Mouse (Mus musculus): ENCODE results near the gene Mgrn1. TPM values are rescaled to one million over a fixed set of nuclear protein-coding genes. Genes with fewer than 3 reads are reported as not detected.

Gene Mgrn1
- polyA plus RNA-seq, 1 experiment from 2014 or later = 85.9 TPM

DNA sequence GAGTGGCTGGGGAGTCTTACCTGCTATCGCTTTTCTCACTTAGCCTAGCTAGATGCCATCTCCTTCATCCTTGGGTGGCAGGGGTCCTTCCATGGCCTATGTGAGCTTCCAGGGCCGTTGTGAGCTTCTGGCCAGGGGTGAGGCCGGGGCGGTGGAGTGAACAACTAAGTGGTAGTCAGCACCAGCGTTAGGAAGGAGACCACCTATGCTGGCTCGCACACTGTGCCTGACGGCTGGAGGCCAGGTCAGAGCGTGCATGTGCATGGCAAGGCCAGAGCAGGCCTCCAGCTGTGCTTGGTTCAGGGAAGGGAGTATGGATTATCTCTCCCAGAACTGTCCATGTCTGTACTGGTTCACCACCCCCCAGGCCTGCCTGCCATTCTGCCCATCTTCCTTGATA lies 22.3 kb upstream of the Mgrn1 start:
- WGBS = 84% methylated on average over 8 of the region's 8 CpGs
- Histone ChIP-seq H3K27me3 (no peaks in the 10 kb centered on the region), H3K9ac (no peak overlapping the region), H3K27ac (no peak overlapping the region), H3K4me1 (peaks cover 21% of the 10 kb centered on the region), H3K4me2 (no peak overlapping the region), H3K4me3 (no peak overlapping the region), H3K9me3 (no peaks in the 10 kb centered on the region), H3K36me3 (no peaks in the 10 kb centered on the region)
- ATAC-seq (ENCODE audit: insufficient number of reproducible peaks, low FRiP score, low TSS enrichment, low read depth) = no peak

DNA sequence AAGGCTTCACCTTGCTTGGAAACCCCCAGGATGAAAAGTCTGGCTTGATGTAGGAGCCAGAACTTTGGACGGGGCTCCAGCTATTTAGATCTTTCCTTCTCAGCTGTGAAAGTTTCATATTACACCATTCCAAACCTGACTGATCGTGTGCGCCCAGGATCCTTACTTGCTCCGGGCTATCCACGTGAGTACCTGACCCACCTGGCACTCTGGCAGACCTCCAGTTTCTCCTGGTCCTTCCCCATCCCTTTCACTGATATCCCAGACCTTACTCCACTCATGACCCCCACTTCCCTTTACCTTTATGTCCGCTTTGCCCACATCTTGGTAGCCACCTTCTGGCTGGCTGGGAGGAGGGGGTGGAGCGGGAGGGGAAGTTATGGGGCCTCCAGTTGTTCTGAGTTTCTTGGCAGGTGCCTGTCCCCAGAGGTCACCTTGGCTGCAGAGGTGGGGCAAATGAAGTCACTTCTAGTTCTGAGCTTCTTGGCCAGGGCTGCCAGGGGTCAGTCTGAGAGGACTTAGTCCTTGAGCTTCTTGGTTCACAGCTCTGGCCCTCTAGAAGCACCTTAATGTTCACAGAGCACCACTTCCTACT lies 19.9 kb upstream of the Mgrn1 start:
- ATAC-seq (ENCODE audit: insufficient number of reproducible peaks, low FRiP score, low TSS enrichment, low read depth) = no peak
- 36% methylated on average over 7 of the region's 7 CpGs for WGBS
- H3K27me3 ChIP-seq = no peaks in the 10 kb centered on the region
- no peaks in the 10 kb centered on the region for H3K9me3 ChIP-seq
- H3K4me1 ChIP-seq = peaks cover 21% of the 10 kb centered on the region
- no peak overlapping the region for H3K4me3 ChIP-seq
- peak overlapping the region; percentile 6; the same call in 1 of the 2 replicates for H3K27ac ChIP-seq
- no peak overlapping the region for H3K4me2 ChIP-seq
- H3K36me3 ChIP-seq = peaks cover 13% of the 10 kb centered on the region
- no peak overlapping the region for H3K9ac ChIP-seq

DNA sequence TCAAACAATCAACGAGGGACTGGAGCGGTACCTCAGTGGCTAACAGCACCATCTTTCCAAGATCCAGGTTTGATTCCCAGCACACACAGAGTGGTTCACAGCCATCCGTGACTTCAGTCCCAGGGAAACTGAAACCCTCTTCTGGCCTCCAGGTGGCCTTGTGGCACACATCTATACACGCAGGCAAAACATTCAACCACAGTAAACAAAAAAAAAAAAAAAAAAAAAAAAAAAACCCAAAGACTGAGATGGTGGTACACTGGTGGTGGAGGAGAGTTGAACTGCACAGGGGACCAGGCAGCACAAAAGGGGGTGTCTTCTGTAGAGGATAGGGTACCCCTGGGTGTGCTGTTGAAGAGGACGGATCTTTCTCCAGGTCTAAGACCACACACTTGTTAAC lies 15.6 kb upstream of the Mgrn1 start:
- H3K36me3 ChIP-seq = peaks cover 37% of the 10 kb centered on the region
- peaks cover 14% of the 10 kb centered on the region for H3K4me1 ChIP-seq
- H3K9me3 ChIP-seq = no peaks in the 10 kb centered on the region
- H3K4me2 ChIP-seq = no peak overlapping the region
- no peak for ATAC-seq (ENCODE audit: insufficient number of reproducible peaks, low FRiP score, low TSS enrichment, low read depth)
- no peaks in the 10 kb centered on the region for H3K27me3 ChIP-seq
- 89% methylated on average over 5 of the region's 5 CpGs for WGBS
- no peak overlapping the region for H3K9ac ChIP-seq
- no peak overlapping the region for H3K4me3 ChIP-seq
- no peak overlapping the region for H3K27ac ChIP-seq

DNA sequence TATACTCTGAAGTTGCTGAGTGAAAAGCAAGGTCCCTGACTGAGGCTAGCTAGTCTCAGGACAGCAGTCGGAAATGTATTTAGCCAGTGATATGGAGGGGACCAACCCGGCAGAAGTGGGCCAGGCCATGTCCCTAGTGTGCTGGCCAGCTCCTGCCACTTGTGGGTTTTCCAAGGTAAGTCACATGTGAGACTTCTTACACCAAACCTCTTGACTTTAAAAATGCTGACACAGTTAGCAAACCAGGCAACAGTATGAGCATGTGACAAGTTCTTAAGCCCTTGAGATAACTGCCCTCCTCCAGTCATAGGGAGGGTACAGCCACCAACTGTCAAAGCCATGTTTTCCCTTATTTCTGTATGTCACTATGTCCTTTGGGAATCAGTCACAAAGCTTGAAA lies 14.1 kb upstream of the Mgrn1 start:
- no peak for ATAC-seq (ENCODE audit: insufficient number of reproducible peaks, low FRiP score, low TSS enrichment, low read depth)
- Histone ChIP-seq H3K36me3 (peaks cover 49% of the 10 kb centered on the region), H3K4me3 (no peak overlapping the region), H3K4me1 (peaks cover 17% of the 10 kb centered on the region), H3K9me3 (no peaks in the 10 kb centered on the region), H3K9ac (no peak overlapping the region), H3K4me2 (no peak overlapping the region), H3K27ac (no peak overlapping the region), H3K27me3 (no peaks in the 10 kb centered on the region)
- 75% methylated on average over 2 of the region's 2 CpGs for WGBS

DNA sequence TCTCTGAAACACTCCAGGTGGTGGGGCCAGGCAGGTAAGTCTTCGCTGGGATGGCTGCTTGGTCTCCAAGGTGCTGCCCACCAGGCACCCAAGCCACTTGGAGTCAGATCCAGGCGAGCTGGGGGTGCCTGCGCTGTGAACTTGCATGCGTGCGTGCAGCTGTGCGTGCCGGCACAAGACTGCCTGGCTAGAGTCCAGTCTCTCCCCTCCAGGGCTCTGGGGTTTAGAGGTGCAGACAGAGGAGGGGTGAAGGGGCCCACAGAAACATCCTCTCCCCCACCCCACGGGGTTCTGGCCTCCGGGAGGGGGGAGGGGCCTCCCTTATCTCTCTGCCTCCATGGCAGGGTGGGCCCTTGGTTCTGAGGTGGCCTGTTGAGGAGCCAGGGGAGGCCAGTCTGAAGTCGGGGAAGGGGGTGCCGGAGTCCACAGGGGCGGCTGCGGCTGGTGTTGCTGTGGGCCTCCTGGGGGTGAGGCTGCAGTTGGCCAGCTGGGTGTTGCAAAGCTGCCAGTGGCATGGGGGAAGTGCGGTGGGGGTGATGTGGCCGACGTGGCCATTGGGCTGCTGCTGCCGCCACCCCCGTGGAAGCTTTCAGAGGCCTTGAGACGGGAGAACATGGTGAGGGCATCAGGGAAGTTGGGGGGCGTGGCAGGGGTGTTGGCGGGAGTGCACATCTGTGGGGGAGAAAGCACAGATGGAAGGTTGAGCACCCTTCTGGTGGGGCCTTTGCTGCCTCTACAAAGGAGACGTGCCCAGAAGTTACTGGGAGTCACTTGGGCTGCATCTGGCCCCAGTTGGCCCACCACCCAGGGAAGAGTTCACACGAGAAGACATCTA lies 10.6 kb upstream of the Mgrn1 start:
- no peak overlapping the region for H3K9ac ChIP-seq
- WGBS = 74% methylated on average over 23 of the region's 23 CpGs

DNA sequence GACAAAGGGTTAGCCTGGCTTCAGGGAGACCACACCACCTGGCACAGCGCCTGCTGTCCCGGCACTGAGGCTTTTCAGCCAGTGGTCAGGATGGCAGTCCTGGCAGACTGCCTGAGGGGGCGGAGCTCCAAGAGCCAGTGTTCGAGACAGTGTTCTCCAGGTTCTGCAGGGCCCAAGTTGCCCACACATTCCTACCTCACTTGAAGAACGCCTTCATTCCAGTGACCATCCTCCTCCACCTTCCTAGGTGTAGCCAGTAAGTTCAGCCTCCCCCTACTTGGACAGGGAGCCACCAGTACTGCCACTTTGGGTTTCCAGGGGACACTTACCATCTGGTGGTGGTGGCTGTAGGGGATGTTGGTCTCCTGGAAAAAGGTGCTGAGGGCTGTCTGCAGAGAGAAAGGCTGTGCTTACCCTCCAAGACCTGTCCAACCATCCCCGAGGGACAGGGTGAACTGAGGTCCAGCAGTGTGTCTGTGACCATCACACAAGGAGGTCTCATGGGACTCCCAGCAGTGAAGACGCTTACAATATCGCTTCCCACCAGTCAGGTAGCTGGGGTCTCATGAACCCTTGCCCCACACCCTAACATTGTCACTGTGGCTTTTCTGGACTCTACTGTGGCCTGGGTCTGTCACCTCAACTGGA lies 9.9 kb upstream of the Mgrn1 start:
- Histone ChIP-seq H3K4me1 (peaks cover 32% of the 10 kb centered on the region), H3K4me3 (no peak overlapping the region), H3K36me3 (peaks cover 36% of the 10 kb centered on the region), H3K27me3 (no peaks in the 10 kb centered on the region), H3K4me2 (no peak overlapping the region), H3K9ac (no peak overlapping the region), H3K9me3 (no peaks in the 10 kb centered on the region), H3K27ac (peak overlapping the region; percentile 43; the same call in 1 of the 2 replicates)
- 69% methylated on average over 8 of the region's 8 CpGs for WGBS
- no peak for ATAC-seq (ENCODE audit: insufficient number of reproducible peaks, low FRiP score, low TSS enrichment, low read depth)

More for the DNA sequence above, 10.6 kb upstream of the Mgrn1 start:
- no peak for ATAC-seq (ENCODE audit: insufficient number of reproducible peaks, low FRiP score, low TSS enrichment, low read depth)
- Histone ChIP-seq H3K4me3 (no peak overlapping the region), H3K27ac (peak overlapping the region; percentile 43; the same call in 1 of the 2 replicates), H3K36me3 (peaks cover 36% of the 10 kb centered on the region), H3K4me2 (no peak overlapping the region), H3K9me3 (no peaks in the 10 kb centered on the region), H3K4me1 (peaks cover 32% of the 10 kb centered on the region), H3K27me3 (no peaks in the 10 kb centered on the region)

DNA sequence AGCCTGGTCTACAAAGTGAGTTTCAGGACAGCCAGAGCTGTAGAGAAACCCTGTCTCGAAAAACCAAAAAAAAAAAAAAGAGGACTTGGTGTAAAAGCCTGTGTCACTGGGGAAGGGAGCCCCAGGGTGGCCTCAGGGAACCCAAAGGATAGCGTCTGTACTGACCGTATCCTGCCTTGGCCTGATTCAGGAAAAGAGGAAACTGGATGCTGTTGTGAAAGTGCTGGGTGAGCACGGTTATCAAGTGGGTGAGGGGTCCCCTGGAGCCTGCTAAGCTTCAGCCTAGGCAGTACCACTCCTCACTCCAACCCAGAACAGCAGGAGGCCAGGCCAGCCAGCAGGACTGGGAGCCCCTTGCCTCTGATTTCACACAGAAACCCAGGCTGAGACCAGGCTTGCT lies 8.9 kb upstream of the Mgrn1 start:
- peak overlapping the region; percentile 100; the same call in 1 of the 2 replicates for H3K27ac ChIP-seq
- peak overlapping the region; percentile 64 for H3K4me2 ChIP-seq
- peak overlapping the region; percentile 91; the same call in 1 of the 2 replicates for H3K4me3 ChIP-seq
- no peak for ATAC-seq (ENCODE audit: insufficient number of reproducible peaks, low FRiP score, low TSS enrichment, low read depth)
- peaks cover 36% of the 10 kb centered on the region for H3K36me3 ChIP-seq
- WGBS = 80% methylated on average over 4 of the region's 4 CpGs
- H3K9me3 ChIP-seq = no peaks in the 10 kb centered on the region
- no peak overlapping the region for H3K9ac ChIP-seq
- H3K27me3 ChIP-seq = no peaks in the 10 kb centered on the region
- H3K4me1 ChIP-seq = peaks cover 43% of the 10 kb centered on the region

DNA sequence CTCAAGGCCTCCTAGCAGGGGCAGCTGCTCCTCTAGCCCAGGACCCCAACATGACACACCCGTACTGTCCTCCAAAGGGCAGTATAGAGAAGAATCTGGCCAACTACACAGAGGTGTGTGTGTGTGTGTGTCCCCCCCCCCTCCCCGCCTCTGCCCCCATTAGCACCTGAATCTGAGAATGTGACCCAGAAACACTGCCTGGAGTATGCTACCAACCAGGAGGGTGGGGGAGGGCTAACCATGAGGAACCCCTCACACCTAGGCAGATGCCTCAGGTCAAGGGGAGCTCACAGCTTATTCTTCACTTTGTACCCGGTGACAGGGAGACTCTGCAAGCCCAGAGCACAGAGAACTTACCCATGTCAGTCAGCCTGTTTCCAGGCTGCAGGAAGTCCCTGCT lies 8.3 kb upstream of the Mgrn1 start:
- 66% methylated on average over 3 of the region's 3 CpGs for WGBS
- H3K9me3 ChIP-seq = no peaks in the 10 kb centered on the region
- H3K4me2 ChIP-seq = peak overlapping the region; percentile 64
- no peak for ATAC-seq (ENCODE audit: insufficient number of reproducible peaks, low FRiP score, low TSS enrichment, low read depth)
- H3K36me3 ChIP-seq = peaks cover 36% of the 10 kb centered on the region
- H3K4me1 ChIP-seq = peaks cover 43% of the 10 kb centered on the region
- H3K27me3 ChIP-seq = no peaks in the 10 kb centered on the region
- H3K9ac ChIP-seq = peak overlapping the region; percentile 84; the same call in 1 of the 2 replicates
- peak overlapping the region; percentile 100 for H3K27ac ChIP-seq
- peak overlapping the region; percentile 91 for H3K4me3 ChIP-seq

DNA sequence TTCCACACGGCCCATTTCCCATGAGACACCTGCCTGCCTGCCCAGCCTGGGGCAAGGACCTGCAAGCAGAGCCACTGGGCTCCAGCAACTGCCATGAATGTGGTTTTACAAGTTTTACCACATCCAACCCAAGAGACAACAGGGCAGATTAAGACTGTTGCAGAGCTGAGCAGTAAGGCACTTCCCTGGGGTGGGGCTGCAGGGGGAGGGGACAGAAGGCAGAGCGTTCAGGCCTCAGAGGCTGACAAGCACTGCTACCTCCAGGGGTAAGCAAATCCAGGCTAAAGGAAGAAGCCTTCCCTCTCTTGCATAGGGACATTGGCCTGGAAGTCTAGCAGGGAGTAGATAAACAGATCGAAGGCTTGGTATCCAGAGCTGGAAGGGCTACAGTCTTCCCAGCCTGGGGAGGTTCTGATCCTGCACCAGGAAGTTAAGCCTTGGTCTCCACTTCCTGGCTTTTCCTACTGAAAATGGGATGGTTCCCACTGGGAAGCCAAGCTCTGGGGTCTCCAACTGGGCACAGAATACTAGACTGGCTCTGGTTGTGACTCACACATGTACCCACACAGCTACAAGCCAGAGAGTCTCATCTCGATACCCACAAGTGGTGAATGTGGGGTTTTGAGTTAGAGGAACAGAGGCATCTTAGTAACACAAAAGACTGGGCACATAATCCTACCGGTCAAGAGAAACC lies 7.7 kb upstream of the Mgrn1 start:
- peak overlapping the region; percentile 64 for H3K4me2 ChIP-seq
- H3K36me3 ChIP-seq = peaks cover 33% of the 10 kb centered on the region
- ATAC-seq (ENCODE audit: insufficient number of reproducible peaks, low FRiP score, low TSS enrichment, low read depth) = no peak
- WGBS = 14% methylated on average over 5 of the region's 5 CpGs
- H3K27me3 ChIP-seq = no peaks in the 10 kb centered on the region
- peak overlapping the region; percentile 100 for H3K27ac ChIP-seq
- peak overlapping the region; percentile 91 for H3K4me3 ChIP-seq
- no peaks in the 10 kb centered on the region for H3K9me3 ChIP-seq
- H3K9ac ChIP-seq = peak overlapping the region; percentile 84
- H3K4me1 ChIP-seq = peaks cover 43% of the 10 kb centered on the region

DNA sequence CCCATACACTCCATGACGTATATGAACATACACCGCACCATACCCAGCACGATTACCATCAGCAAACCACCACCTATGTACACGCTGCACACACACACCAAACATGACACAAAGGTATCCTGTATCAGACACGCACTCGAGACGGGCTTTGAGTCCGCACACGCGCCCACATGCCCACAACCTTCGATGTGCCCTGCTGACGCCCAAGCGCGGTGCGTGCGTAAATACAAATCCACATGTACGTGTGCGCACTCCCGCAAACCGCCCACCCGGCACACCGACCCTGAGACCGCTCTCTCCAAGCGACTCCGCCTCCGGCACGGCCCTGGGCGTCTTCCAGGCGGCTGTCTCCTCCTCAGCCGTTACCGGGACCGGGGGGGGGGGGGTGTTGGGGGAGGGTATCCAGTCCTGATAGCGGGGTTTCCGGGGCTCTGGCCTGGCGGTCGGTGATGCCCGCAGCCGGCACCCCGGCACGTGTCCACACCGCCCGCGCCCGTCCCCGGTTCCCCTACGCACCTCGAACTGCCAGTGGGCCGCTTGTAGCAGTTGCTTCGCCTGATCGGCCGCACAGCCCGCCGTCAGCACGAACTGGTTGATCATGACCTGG lies 6.8 kb upstream of the Mgrn1 start:
- H3K9ac ChIP-seq = peak overlapping the region; percentile 84
- H3K27me3 ChIP-seq = no peaks in the 10 kb centered on the region
- H3K4me2 ChIP-seq = peak overlapping the region; percentile 64
- peak overlapping the region; percentile 100 for H3K27ac ChIP-seq
- H3K4me3 ChIP-seq = peak overlapping the region; percentile 91
- peaks cover 43% of the 10 kb centered on the region for H3K4me1 ChIP-seq
- H3K36me3 ChIP-seq = peaks cover 24% of the 10 kb centered on the region
- WGBS = under 1% methylated on average over 54 of the region's 54 CpGs
- no peaks in the 10 kb centered on the region for H3K9me3 ChIP-seq
- ATAC-seq (ENCODE audit: insufficient number of reproducible peaks, low FRiP score, low TSS enrichment, low read depth) = peak; percentile 1; the same call in 1 of the 2 replicates

DNA sequence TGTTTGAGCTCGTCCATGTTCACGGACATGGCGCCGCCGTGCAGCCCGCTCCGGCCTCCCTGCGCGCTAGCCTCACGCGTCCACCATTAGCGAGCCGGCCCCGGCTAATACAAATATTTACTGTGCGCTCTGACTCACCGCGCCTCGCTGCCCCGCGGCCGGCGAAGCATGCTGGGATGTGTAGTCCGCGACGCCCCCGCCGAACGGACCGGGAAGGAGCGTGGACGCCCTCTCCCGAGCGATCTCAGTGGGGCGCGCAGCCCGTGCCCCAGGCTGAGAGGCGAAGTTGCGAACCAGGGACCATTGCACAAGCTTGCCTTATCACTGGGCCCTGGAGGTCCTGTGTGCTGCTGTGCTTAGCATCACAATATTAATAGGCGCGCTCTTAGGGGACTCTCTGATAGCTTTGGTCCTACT lies 6.3 kb upstream of the Mgrn1 start:
- no peaks in the 10 kb centered on the region for H3K9me3 ChIP-seq
- peak overlapping the region; percentile 91 for H3K4me3 ChIP-seq
- peaks cover 19% of the 10 kb centered on the region for H3K36me3 ChIP-seq
- H3K9ac ChIP-seq = peak overlapping the region; percentile 84
- H3K4me2 ChIP-seq = peak overlapping the region; percentile 64
- under 1% methylated on average over 40 of the region's 40 CpGs for WGBS
- ATAC-seq (ENCODE audit: insufficient number of reproducible peaks, low FRiP score, low TSS enrichment, low read depth) = peak; percentile 73
- H3K27ac ChIP-seq = peak overlapping the region; percentile 100
- H3K27me3 ChIP-seq = no peaks in the 10 kb centered on the region
- H3K4me1 ChIP-seq = peaks cover 43% of the 10 kb centered on the region
